Mouse (Mus musculus) CH12.LX (cell line): ENCODE measurements around the gene Elp4. TPM values are rescaled to one million over a fixed set of nuclear protein-coding genes. Genes with fewer than 3 reads are reported as not detected.

Source experiments
- DNase-seq: peaks from one replicate; pipeline ENCODE4 v3.0.0-alpha.2; 2013; ENCODE audit errors: extremely low read depth
- H3K27ac ChIP-seq: 2 replicates; pipeline ENCODE4 v1.5.1; 2012; ENCODE audit warnings: low read depth, mild to moderate bottlenecking, control low read depth, moderate library complexity; ENCODE audit not compliant: insufficient read depth
- H3K27me3 ChIP-seq: replicated peaks from 2 replicates; pipeline ENCODE3; 2012; ENCODE audit warnings: inconsistent platforms
- H3K36me3 ChIP-seq, 2 experiments: replicated peaks in 1 of 2; 2 replicates each; pipeline versions ENCODE3 to v1.6.1; 2012; ENCODE audit warnings: inconsistent platforms in 1 of 2, low read length in 1 of 2, mild to moderate bottlenecking in 1 of 2, mixed read lengths in 1 of 2, moderate library complexity in 1 of 2; ENCODE audit not compliant: control insufficient read depth in 1 of 2, insufficient read depth in 1 of 2
- H3K4me1 ChIP-seq, 2 experiments: 2 replicates each; pipeline ENCODE4 v1.6.1; 2012; ENCODE audit warnings: inconsistent platforms in 1 of 2, moderate library complexity in 1 of 2; ENCODE audit not compliant: insufficient read depth in 2 of 2, control insufficient read depth in 1 of 2
- H3K4me2 ChIP-seq: 2 replicates; pipeline ENCODE4 v1.6.1; 2012; ENCODE audit warnings: low read depth, mild to moderate bottlenecking, control low read depth; ENCODE audit not compliant: poor library complexity, insufficient read depth, severe bottlenecking
- H3K4me3 ChIP-seq, 3 experiments: fragments of 150-350 bp in 1 of 3; sonication (generic) in 1 of 3; replicated peaks in 1 of 3; 2 replicates each; pipeline versions ENCODE3 to v1.5.1; 2011 to 2012; ENCODE audit warnings: low read depth in 2 of 3, low read length in 2 of 3, mild to moderate bottlenecking in 2 of 3, moderate library complexity in 2 of 3, control low read depth in 1 of 3, improper control_type of control experiment in 1 of 3, inconsistent platforms in 1 of 3, mixed read lengths in 1 of 3; ENCODE audit not compliant: poor library complexity in 1 of 3
- H3K79me2 ChIP-seq: replicated peaks from 2 replicates; pipeline ENCODE4 v1.6.1; 2012; ENCODE audit warnings: mild to moderate bottlenecking, moderate library complexity; ENCODE audit not compliant: control insufficient read depth, poor library complexity, insufficient read depth, severe bottlenecking; ENCODE audit errors: extremely low read depth
- H3K9ac ChIP-seq: 2 replicates; pipeline ENCODE4 v1.6.1; 2012; ENCODE audit warnings: low read depth, mild to moderate bottlenecking, control low read depth, moderate library complexity; ENCODE audit not compliant: insufficient read depth
- H3K9me3 ChIP-seq: replicated peaks from 2 replicates; pipeline ENCODE3; 2012; ENCODE audit warnings: low read length, inconsistent platforms, mixed read lengths
- CHD1 ChIP-seq: IDR thresholded peaks from 2 replicates; pipeline ENCODE4 v1.6.1; 2012; ENCODE audit warnings: low read depth, low read length, improper control_type of control experiment, inconsistent platforms
- CTCF ChIP-seq, 2 experiments: IDR thresholded peaks in 1 of 2; conservative IDR thresholded peaks in 1 of 2; 2 replicates each; pipeline ENCODE4 v1.5.1; 2011 to 2012; ENCODE audit warnings: low read depth in 2 of 2, low read length in 2 of 2, improper control_type of control experiment in 1 of 2, inconsistent platforms in 1 of 2, mild to moderate bottlenecking in 1 of 2, moderate library complexity in 1 of 2
- EP300 ChIP-seq: IDR thresholded peaks from 2 replicates; pipeline ENCODE4 v1.6.1; 2011; ENCODE audit warnings: low read length, improper control_type of control experiment
- HCFC1 ChIP-seq: IDR thresholded peaks from 2 replicates; pipeline ENCODE4 v1.6.1; 2012; ENCODE audit warnings: low read depth, mild to moderate bottlenecking, inconsistent platforms, low read length, improper control_type of control experiment
- IRF4 ChIP-seq: IDR thresholded peaks from 2 replicates; pipeline ENCODE4 v1.6.1; 2014; ENCODE audit warnings: low read depth, mild to moderate bottlenecking, inconsistent platforms, low read length, improper control_type of control experiment
- JUN ChIP-seq: IDR thresholded peaks from 2 replicates; pipeline ENCODE4 v1.6.1; 2011; ENCODE audit warnings: low read depth, mild to moderate bottlenecking, low read length, improper control_type of control experiment, moderate library complexity; ENCODE audit not compliant: insufficient read depth
- JUND ChIP-seq: conservative IDR thresholded peaks from 2 replicates; pipeline ENCODE4 v1.6.1; 2011; ENCODE audit warnings: low read depth, low read length, improper control_type of control experiment
- MAFK ChIP-seq: IDR thresholded peaks from 2 replicates; pipeline ENCODE4 v1.6.1; 2011; ENCODE audit warnings: low read length, improper control_type of control experiment; ENCODE audit not compliant: insufficient replicate concordance
- MAX ChIP-seq: IDR thresholded peaks from 2 replicates; pipeline ENCODE4 v1.6.1; 2011; ENCODE audit warnings: low read length, improper control_type of control experiment
- MAZ ChIP-seq: IDR thresholded peaks from 2 replicates; pipeline ENCODE4 v1.6.1; 2012; ENCODE audit warnings: low read depth, mild to moderate bottlenecking, inconsistent platforms, low read length, improper control_type of control experiment, moderate library complexity
- MEF2A ChIP-seq: IDR thresholded peaks from 2 replicates; pipeline ENCODE4 v1.6.1; 2014; ENCODE audit warnings: low read depth, mild to moderate bottlenecking, inconsistent platforms, low read length, improper control_type of control experiment, borderline replicate concordance
- MXI1 ChIP-seq: IDR thresholded peaks from 2 replicates; pipeline ENCODE4 v1.6.1; 2011; ENCODE audit warnings: mild to moderate bottlenecking, low read depth, low read length, improper control_type of control experiment
- NELFE ChIP-seq: IDR thresholded peaks from 2 replicates; pipeline ENCODE4 v1.6.1; 2011; ENCODE audit warnings: low read depth, low read length, improper control_type of control experiment
- NRF1 ChIP-seq: IDR thresholded peaks from 2 replicates; pipeline ENCODE4 v1.6.1; 2014; ENCODE audit warnings: low read depth, mild to moderate bottlenecking, inconsistent platforms, low read length, improper control_type of control experiment, moderate library complexity
- PAX5 ChIP-seq: IDR thresholded peaks from 2 replicates; pipeline ENCODE4 v1.6.1; 2012; ENCODE audit warnings: low read length, inconsistent platforms, mixed read lengths
- POLR2A ChIP-seq: IDR thresholded peaks from 2 replicates; pipeline ENCODE4 v1.6.1; 2011; ENCODE audit warnings: low read depth, mild to moderate bottlenecking, improper control_type of control experiment, low read length
- RAD21 ChIP-seq: IDR thresholded peaks from 2 replicates; pipeline ENCODE4 v1.6.1; 2011; ENCODE audit warnings: low read depth, mild to moderate bottlenecking, low read length, improper control_type of control experiment, moderate library complexity
- RCOR1 ChIP-seq: conservative IDR thresholded peaks from 2 replicates; pipeline ENCODE4 v1.6.1; 2012; ENCODE audit warnings: low read depth, mild to moderate bottlenecking, inconsistent platforms, low read length, improper control_type of control experiment
- SMC3 ChIP-seq: IDR thresholded peaks from 2 replicates; pipeline ENCODE4 v1.6.1; 2011; ENCODE audit warnings: low read depth, low read length, improper control_type of control experiment
- UBTF ChIP-seq: IDR thresholded peaks from 2 replicates; pipeline ENCODE4 v1.6.1; 2012; ENCODE audit warnings: low read depth, mild to moderate bottlenecking, inconsistent platforms, low read length, improper control_type of control experiment, moderate library complexity
- ZC3H11A ChIP-seq: IDR thresholded peaks from 2 replicates; pipeline ENCODE4 v1.6.1; 2012; ENCODE audit warnings: low read depth, mild to moderate bottlenecking, inconsistent platforms, low read length, improper control_type of control experiment
- ZKSCAN1 ChIP-seq: IDR thresholded peaks from 2 replicates; pipeline ENCODE4 v1.6.1; 2012; ENCODE audit warnings: low read depth, inconsistent platforms, low read length, improper control_type of control experiment, borderline replicate concordance
- ZMIZ1 ChIP-seq: IDR thresholded peaks from 2 replicates; pipeline ENCODE4 v1.6.1; 2012; ENCODE audit warnings: low read depth, mild to moderate bottlenecking, inconsistent platforms, low read length, improper control_type of control experiment
- dilution Hi-C: fragments of 300-500 bp; cut with MboI; formaldehyde crosslinking; loops from 2 replicates; pipeline ENCODE4 v1.14.3; 2020; ENCODE audit warnings: low sequenced_read_pairs; ENCODE audit not compliant: extremely low pct_unique_long_range_greater_than_20kb, extremely low pct_ligation_motif_present
- in situ Hi-C: fragments of 300-500 bp; cut with MboI; formaldehyde crosslinking; loops from 3 replicates; pipeline ENCODE4 v1.14.3; 2019; ENCODE audit warnings: low sequenced_read_pairs, low pct_ligation_motif_present, low pct_unique_long_range_greater_than_20kb, mixed read lengths
- polyA plus RNA-seq: library from polyadenylated mRNA; unstranded; fragments of >175 nt; gene quantifications from 2 replicates; pipeline ENCODE4 v1.2.1, GENCODE M21; 2012; ENCODE audit warnings: low read depth; ENCODE audit not compliant: insufficient read length
- total RNA-seq, 2 experiments: library from RNA; depleted of rRNA; stranded (reverse); fragments of 300-350 nt in 1 of 2; fragments of >200 nt in 1 of 2; gene quantifications; 2 replicates each; pipeline ENCODE4 v1.2.3; 2012 to 2014

The Elp4 gene
- total and polyA plus RNA-seq, 3 experiments, result 11.6 to 31.2 (median 21.3) TPM

DNA sequence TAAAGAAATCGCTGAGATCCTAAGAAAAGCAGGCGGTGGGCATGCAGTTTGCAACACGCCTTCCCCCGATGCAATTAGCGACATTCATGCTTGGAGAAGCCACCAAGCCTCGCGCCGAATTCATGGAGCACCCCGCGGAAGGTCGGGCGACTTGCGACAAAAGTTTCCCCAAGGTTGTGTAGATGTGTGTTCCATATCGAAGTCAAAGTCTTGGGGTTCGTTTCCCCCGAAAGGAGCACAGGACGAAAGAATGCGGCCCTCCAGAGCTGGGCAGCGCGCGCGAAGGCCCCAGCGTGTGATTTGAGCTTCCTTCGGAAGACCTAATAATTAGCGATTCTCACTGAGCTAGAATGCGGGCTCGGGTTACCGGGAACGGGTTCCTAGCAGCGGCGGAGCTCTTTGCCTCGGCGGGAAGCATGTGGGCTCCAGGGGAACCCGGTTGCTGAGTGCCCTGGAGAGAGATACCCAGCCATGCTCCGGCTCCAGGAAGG lies 234.9 kb downstream of the Elp4 start:
- H3K4me3 ChIP-seq, result no peak overlapping the region
- TF ChIP-seq JUND (no peak), MEF2A (no peak), NRF1 (no peak), ZMIZ1 (no peak), ZKSCAN1 (no peak), JUN (no peak), RAD21 (no peak), CTCF (conservative IDR thresholded peaks at IDR 0.05 in 1 of 2, IDR thresholded peaks at IDR 0.05 in 1 of 2; ENCODE audit: low read depth in 2 of 2, low read length in 2 of 2) (no peak)
- H3K36me3 ChIP-seq, result no peaks in the 10 kb centered on the region
- H3K9me3 ChIP-seq, result peaks cover 4% of the 10 kb centered on the region
- no peak overlapping the region for H3K4me2 ChIP-seq
- H3K27me3 ChIP-seq, result peaks cover 67% of the 10 kb centered on the region
- no peak overlapping the region for H3K9ac ChIP-seq
- no peaks in the 10 kb centered on the region for H3K79me2 ChIP-seq
- dilution Hi-C loops, result no loop called here
- no peak for DNase-seq
- no peaks in the 10 kb centered on the region for H3K4me1 ChIP-seq
- in situ Hi-C loops, result no loop called here
- H3K27ac ChIP-seq, result no peak overlapping the region

DNA sequence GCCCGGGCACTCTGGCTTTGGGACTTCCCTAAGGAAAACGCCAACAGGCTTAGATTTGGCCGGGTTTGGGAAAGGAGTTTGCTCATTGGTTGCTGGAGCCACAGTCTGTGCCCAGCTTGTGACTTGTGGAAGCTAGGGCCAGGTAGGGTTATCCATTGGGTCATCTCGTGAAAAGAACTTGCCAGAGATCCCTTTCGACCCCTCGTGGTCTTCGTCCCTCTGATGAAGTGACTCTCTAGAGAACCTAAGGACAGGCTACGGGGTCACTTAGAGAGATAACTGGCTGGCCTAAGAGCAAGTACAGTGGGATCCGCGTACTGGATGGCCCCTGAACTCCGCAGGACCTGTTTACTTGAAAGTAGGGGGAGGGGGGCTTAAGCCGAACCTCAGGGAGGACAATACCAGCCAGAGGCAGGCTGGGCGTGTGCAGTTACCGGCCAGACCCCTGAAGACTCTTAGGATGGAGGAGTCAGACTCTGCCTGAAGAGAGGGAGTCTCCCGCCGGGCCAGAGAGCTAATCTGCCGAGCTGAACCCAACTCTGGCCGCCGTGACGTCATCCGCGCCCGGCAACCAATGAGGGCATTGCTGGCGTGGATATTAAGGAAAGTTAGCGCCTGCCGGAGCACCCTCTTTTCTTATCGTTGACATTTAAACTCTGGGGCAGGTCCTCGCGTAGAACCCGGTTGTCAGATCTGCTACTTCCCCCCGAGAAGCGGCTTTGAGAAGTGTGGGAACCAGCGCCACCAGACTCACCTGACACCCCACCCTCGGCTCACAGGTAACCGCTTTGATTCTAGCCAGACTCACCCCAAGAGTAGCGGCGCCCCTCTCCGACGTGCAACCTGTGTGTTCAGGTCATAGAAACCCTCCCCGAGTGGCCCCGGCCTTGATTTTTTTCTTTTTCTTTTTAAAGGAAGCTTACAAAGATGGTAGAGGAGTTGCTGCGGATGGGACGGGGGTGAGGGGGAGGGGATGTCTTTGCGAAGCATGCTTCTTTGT lies 235.8 kb downstream of the Elp4 start, which contains the start of gene Pax6:
Pax6 (plus strand) TSS at position 630 of the 1,000 bp plus-strand sequence.
- Histone ChIP-seq H3K27ac (no peak within 1 kb of the TSS), H3K27me3 (peaks cover 61% of the 10 kb centered on the region), H3K4me2 (no peak within 1 kb of the TSS), H3K36me3 (no peaks in the 10 kb centered on the region), H3K9ac (no peak within 1 kb of the TSS), H3K4me1 (no peaks in the 10 kb centered on the region), H3K79me2 (no peaks in the 10 kb centered on the region), H3K9me3 (peaks cover 3% of the 10 kb centered on the region), H3K4me3 (no peak within 1 kb of the TSS)
- dilution Hi-C loops (no loop called here), in situ Hi-C loops (no loop called here)
- TF ChIP-seq UBTF, result no peak
- TF ChIP-seq MAZ, result no peak
- no peak for TF ChIP-seq MXI1
- TF ChIP-seq MAX, result no peak
- TF ChIP-seq IRF4, result no peak
- TF ChIP-seq CHD1, result no peak
- TF ChIP-seq ZC3H11A, result no peak
- TF ChIP-seq PAX5, result no peak
- TF ChIP-seq JUN, result no peak
- no peak for TF ChIP-seq HCFC1
- no peak for TF ChIP-seq MAFK
- no peak for TF ChIP-seq POLR2A
- no peak for TF ChIP-seq SMC3
- TF ChIP-seq ZMIZ1, result no peak
- no peak for TF ChIP-seq NELFE
- TF ChIP-seq JUND, result no peak
- TF ChIP-seq RCOR1, result no peak
- TF ChIP-seq EP300, result no peak
- DNase-seq, result no peak
